Mouse (Mus musculus) effector memory CD4-positive, alpha-beta T cell, adult 7 months (primary cell): ENCODE results near the gene Sem1. TPM values are rescaled to one million over a fixed set of nuclear protein-coding genes. Genes with fewer than 3 reads are reported as not detected.

ENCODE experiments used
- polyA plus RNA-seq: library from polyadenylated mRNA; unstranded; fragments of 100-300 nt; shearing (Covaris generic); gene quantifications from one replicate; pipeline ENCODE4 v1.2.1, GENCODE M21; 2017

Gene Sem1
- 110 TPM for polyA plus RNA-seq

DNA sequence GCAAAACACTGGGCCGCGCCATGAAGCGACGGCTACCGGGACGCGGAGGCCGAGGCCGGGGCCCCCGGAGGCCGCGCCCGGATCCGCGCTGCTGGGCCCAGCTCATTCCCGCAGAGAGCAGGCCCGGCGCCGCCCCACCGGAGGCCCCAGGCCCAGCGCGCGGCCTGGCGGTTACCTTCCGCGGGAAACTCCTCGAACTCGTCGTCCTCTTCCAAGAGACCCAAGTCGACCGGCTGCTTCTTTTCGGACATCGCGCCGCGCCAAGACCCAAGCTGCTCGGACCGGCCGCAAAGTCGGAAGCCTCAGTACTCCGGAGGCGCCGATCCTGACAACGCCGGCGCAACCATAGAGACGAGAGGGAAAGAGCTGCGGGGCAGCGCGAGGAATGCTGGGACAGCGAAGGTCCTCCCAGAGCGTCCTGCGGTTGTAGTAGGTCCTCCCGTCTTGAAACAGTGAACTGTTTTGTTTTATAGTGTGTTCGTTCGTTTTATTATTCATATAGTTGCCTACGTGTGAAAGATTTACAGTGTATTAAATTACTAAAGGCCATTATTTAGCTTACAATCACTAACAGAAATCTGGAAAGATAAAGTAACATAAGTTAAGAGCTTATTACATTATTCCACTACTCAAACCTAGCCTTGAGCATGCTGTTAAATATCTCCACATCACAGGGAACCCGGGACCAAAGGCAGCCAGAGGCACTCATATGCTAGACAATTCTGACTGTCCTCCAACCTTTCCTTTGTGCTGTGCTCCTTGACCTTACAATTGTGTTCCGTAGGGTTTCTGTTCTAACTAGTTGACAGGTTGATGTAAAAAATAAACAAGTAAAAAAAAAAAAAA, at the start of gene Sem1:
Sem1 (minus strand) TSS at position 360 of the 846 bp plus-strand sequence.

